Mouse (Mus musculus) forebrain, embryonic 14.5 days (tissue): ENCODE measurements at regions not wholly inside any gene's neighbourhood (a gene's known extent, or its start where the extent isn't known, plus 50 kb on each side); places are given as distances from the start of the nearest gene placed in this dataset.

Experiments used
- ATAC-seq: fragments of 200-750 bp; cut with Nextera tagmentation; 2 replicates; pipeline ENCODE4 v1.8.0; 2017; ENCODE audit warnings: mild to moderate bottlenecking, moderate library complexity
- DNase-seq: peaks from one replicate; pipeline ENCODE4 v3.0.0-alpha.2; 2015; ENCODE audit warnings: low spot score
- H3K27ac ChIP-seq: fragments of 300-500 bp; sonication (generic); 2 replicates; pipeline ENCODE4 v1.5.1; 2014; ENCODE audit warnings: low read depth, mild to moderate bottlenecking, control low read depth, low read length, moderate library complexity
- H3K27me3 ChIP-seq: fragments of 300-500 bp; sonication (generic); replicated peaks from 2 replicates; pipeline ENCODE4 v1.6.1; 2014; ENCODE audit warnings: low read length, control low read depth, mixed read lengths; ENCODE audit not compliant: control insufficient read depth, insufficient read depth
- H3K36me3 ChIP-seq: fragments of 300-500 bp; sonication (generic); 2 replicates; pipeline ENCODE4 v1.6.1; 2014; ENCODE audit warnings: low read length, control low read depth; ENCODE audit not compliant: control insufficient read depth, insufficient read depth
- H3K4me1 ChIP-seq: fragments of 300-500 bp; sonication (generic); 2 replicates; pipeline ENCODE4 v1.6.1; 2014; ENCODE audit warnings: antibody characterized with exemption, low read length, control low read depth; ENCODE audit not compliant: control insufficient read depth, insufficient read depth
- H3K4me2 ChIP-seq: fragments of 300-500 bp; sonication (generic); 2 replicates; pipeline ENCODE4 v1.6.1; 2014; ENCODE audit warnings: mild to moderate bottlenecking, control low read depth, low read length
- H3K4me3 ChIP-seq: fragments of 300-500 bp; sonication (generic); 2 replicates; pipeline ENCODE4 v1.5.1; 2014; ENCODE audit warnings: low read depth, low read length, control low read depth
- H3K9ac ChIP-seq: fragments of 300-500 bp; sonication (generic); 2 replicates; pipeline ENCODE4 v1.6.1; 2014; ENCODE audit warnings: mild to moderate bottlenecking, low read length, control low read depth, moderate library complexity
- H3K9me3 ChIP-seq: fragments of 300-500 bp; sonication (generic); replicated peaks from 2 replicates; pipeline ENCODE4 v1.6.1; 2016; ENCODE audit warnings: low read length, control low read depth, mixed read lengths; ENCODE audit not compliant: control insufficient read depth
- WGBS: fragments of 180-500 bp; shearing (Covaris S2); extraction: QIAGEN DNeasy Blood & Tissue Kit; methylation state at CpG from one replicate; pipeline ENCODE4 v1.1.7; 2014; 5-methylcytosine and 5-hydroxymethylcytosine counted together

DNA sequence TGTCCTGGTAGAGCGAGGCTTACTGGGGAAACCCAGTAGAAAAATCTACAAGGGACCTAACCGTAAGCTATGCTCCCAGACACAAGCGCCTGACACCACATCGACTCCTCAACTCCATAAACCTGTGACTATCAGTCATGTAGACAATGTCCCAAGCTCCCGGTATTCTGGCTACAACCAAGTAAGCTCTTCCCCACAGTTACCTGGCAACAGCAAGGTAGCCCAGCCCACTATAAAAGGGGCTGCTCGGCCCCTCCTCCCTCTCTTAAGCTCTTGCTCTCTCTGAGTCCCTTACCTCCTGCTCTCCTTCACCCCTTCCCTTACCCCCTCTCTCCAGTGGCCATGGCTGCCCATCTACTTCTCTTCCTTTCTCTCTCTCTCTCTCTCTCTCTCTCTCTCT, 178.4 kb upstream of the Ercc4 start:
- H3K27ac ChIP-seq: no peak overlapping the region
- no peak overlapping the region for H3K9ac ChIP-seq
- H3K9me3 ChIP-seq: no peaks in the 10 kb centered on the region
- no peaks in the 10 kb centered on the region for H3K36me3 ChIP-seq
- 84% methylated on average over 6 of the region's 6 CpGs for WGBS
- no peak overlapping the region for H3K4me2 ChIP-seq
- no peak for ATAC-seq
- DNase-seq: no peak
- no peaks in the 10 kb centered on the region for H3K27me3 ChIP-seq
- H3K4me1 ChIP-seq: no peaks in the 10 kb centered on the region
- H3K4me3 ChIP-seq: no peak overlapping the region

GRCm38 (mm10) chr16:12932959-12933358, 176.5 kb upstream of the Ercc4 start:
- Histone ChIP-seq H3K4me3 (no peak overlapping the region), H3K4me2 (no peak overlapping the region), H3K4me1 (no peaks in the 10 kb centered on the region), H3K36me3 (no peaks in the 10 kb centered on the region), H3K9ac (no peak overlapping the region), H3K27me3 (no peaks in the 10 kb centered on the region), H3K9me3 (no peaks in the 10 kb centered on the region), H3K27ac (no peak overlapping the region)
- ATAC-seq (no peak), DNase-seq (no peak)
- WGBS: 89% methylated on average over 3 of the region's 3 CpGs

DNA sequence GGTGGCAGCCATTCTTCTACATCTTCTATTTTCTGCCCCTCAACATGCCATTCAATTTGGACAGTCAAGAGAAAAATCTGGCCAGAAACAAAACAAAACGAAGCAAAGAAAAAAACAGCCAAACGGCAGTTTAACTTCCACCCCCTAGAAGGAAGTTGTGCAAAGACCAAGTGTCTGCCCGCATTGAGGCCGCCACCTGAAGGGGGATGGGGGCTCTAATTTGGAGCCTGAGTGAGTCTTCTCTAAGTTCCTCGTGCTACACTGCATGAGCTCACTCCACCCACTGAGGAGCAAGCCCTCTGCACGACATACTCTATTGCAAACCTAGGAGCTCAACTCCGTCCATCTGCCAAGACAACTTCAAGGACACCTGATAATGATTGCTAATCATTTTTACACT, 174.9 kb upstream of the Ercc4 start:
- no peak overlapping the region for H3K9ac ChIP-seq
- no peaks in the 10 kb centered on the region for H3K4me1 ChIP-seq
- H3K27me3 ChIP-seq: no peaks in the 10 kb centered on the region
- H3K4me2 ChIP-seq: no peak overlapping the region
- H3K9me3 ChIP-seq: no peaks in the 10 kb centered on the region
- WGBS: 73% methylated on average over 7 of the region's 7 CpGs
- ATAC-seq (no peak), DNase-seq (no peak)
- no peaks in the 10 kb centered on the region for H3K36me3 ChIP-seq
- H3K4me3 ChIP-seq: no peak overlapping the region
- no peak overlapping the region for H3K27ac ChIP-seq

- H3K9me3 ChIP-seq: no peaks in the 10 kb centered on the region
- no peak overlapping the region for H3K27ac ChIP-seq
- peak; percentile 20 for DNase-seq
- H3K4me3 ChIP-seq: no peak overlapping the region
- H3K27me3 ChIP-seq: no peaks in the 10 kb centered on the region
- no peak overlapping the region for H3K4me2 ChIP-seq
- H3K9ac ChIP-seq: no peak overlapping the region
- ATAC-seq: no peak
- 58% methylated on average over 2 of the region's 2 CpGs for WGBS
- no peaks in the 10 kb centered on the region for H3K4me1 ChIP-seq
- no peaks in the 10 kb centered on the region for H3K36me3 ChIP-seq
These were observed 174.2 kb upstream of the Ercc4 start for GRCm38 (mm10) chr16:12935266-12935665.

DNA sequence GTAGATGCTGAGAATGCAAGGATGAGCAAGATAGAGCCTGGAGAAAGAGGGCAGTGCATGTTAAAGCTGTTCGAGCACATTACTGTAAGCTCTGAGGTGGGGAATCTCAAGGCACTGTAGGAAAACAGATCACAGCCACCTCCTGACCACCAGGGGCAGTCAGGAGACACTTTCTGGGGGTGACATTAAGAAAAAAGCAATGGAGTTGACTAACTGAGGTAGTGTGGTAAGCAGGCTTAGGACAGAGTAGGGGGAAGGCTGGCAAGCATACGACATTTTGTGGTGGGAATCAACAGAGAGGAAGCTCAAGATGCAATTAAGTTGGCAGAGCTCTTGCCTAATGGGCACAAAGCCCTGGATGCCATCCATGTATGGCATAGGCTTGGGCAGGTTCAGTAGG, 172.9 kb upstream of the Ercc4 start:
- H3K9ac ChIP-seq: no peak overlapping the region
- H3K27ac ChIP-seq: no peak overlapping the region
- WGBS: 76% methylated on average over 2 of the region's 2 CpGs
- H3K4me1 ChIP-seq: no peaks in the 10 kb centered on the region
- no peaks in the 10 kb centered on the region for H3K36me3 ChIP-seq
- no peak overlapping the region for H3K4me3 ChIP-seq
- no peak overlapping the region for H3K4me2 ChIP-seq
- ATAC-seq (no peak), DNase-seq (no peak)
- no peaks in the 10 kb centered on the region for H3K27me3 ChIP-seq
- no peaks in the 10 kb centered on the region for H3K9me3 ChIP-seq

- no peak overlapping the region for H3K4me2 ChIP-seq
- H3K27ac ChIP-seq: no peak overlapping the region
- WGBS: 94% methylated on average over 2 of the region's 2 CpGs
- H3K4me1 ChIP-seq: no peaks in the 10 kb centered on the region
- H3K9me3 ChIP-seq: no peaks in the 10 kb centered on the region
- peak; percentile 5 for DNase-seq
- H3K36me3 ChIP-seq: no peaks in the 10 kb centered on the region
- ATAC-seq: no peak
- H3K27me3 ChIP-seq: no peaks in the 10 kb centered on the region
- H3K9ac ChIP-seq: no peak overlapping the region
- H3K4me3 ChIP-seq: no peak overlapping the region
These were observed 170.9 kb upstream of the Ercc4 start for GRCm38 (mm10) chr16:12938563-12938962.

DNA sequence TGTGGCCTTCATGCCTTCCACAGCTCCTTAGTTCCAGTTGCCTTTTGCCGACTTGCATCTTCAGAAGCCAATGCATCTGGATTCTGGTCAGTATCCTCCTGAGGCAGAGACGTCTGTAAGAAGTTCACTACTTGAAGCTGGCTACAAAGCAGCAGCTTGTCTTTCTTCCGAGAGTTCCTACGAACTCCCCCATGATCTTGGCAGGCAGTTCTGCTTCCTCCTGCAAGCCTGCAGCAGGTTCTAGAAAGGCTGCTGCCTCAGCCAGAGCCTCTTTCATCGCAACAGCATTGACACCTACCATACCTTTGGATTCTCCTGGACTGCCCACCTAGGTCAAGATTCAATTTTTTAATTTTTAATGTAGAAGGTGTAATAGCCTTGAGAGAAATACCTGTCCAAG, 158.3 kb upstream of the Ercc4 start:
- DNase-seq (no peak), ATAC-seq (no peak)
- Histone ChIP-seq H3K36me3 (no peaks in the 10 kb centered on the region), H3K9me3 (no peaks in the 10 kb centered on the region), H3K27me3 (no peaks in the 10 kb centered on the region), H3K9ac (no peak overlapping the region), H3K27ac (no peak overlapping the region), H3K4me1 (no peaks in the 10 kb centered on the region), H3K4me2 (no peak overlapping the region), H3K4me3 (no peak overlapping the region)
- WGBS: 89% methylated on average over 5 of the region's 5 CpGs

DNA sequence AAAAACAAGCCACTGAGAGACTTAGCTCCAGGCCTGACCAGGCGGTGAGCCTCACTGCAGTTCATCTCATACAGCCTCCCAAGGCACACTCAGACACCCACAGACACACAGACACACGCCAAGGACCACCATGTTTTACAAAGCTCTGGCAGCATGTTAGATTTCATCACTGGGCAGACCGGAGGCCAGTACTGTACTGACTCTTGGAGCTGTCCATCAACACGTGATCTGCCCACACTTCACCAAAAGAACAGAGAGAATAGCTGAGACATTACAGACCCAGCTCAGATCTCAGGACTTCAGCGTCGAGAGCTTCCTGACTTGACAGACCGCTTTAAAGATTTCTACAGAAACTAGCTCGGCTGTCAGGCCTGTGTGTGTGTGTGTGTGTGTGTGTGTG, 155.5 kb upstream of the Ercc4 start:
- ATAC-seq: no peak
- no peak overlapping the region for H3K4me3 ChIP-seq
- DNase-seq: no peak
- H3K4me1 ChIP-seq: no peaks in the 10 kb centered on the region
- no peak overlapping the region for H3K9ac ChIP-seq
- WGBS: 75% methylated on average over 8 of the region's 8 CpGs
- H3K36me3 ChIP-seq: no peaks in the 10 kb centered on the region
- no peaks in the 10 kb centered on the region for H3K27me3 ChIP-seq
- H3K9me3 ChIP-seq: no peaks in the 10 kb centered on the region
- H3K4me2 ChIP-seq: no peak overlapping the region
- no peak overlapping the region for H3K27ac ChIP-seq

- Histone ChIP-seq H3K27me3 (no peaks in the 10 kb centered on the region), H3K4me3 (no peak overlapping the region), H3K4me1 (no peaks in the 10 kb centered on the region), H3K9me3 (no peaks in the 10 kb centered on the region), H3K9ac (no peak overlapping the region), H3K27ac (no peak overlapping the region), H3K4me2 (no peak overlapping the region), H3K36me3 (no peaks in the 10 kb centered on the region)
- no peak for DNase-seq
- 48% methylated on average over 3 of the region's 3 CpGs for WGBS
- ATAC-seq: no peak
These were observed 153.1 kb upstream of the Ercc4 start for GRCm38 (mm10) chr16:12956416-12956815.

- no peak for DNase-seq
- no peak overlapping the region for H3K4me3 ChIP-seq
- no peak overlapping the region for H3K4me2 ChIP-seq
- H3K9ac ChIP-seq: no peak overlapping the region
- H3K9me3 ChIP-seq: no peaks in the 10 kb centered on the region
- no peaks in the 10 kb centered on the region for H3K36me3 ChIP-seq
- no peak for ATAC-seq
- no peaks in the 10 kb centered on the region for H3K27me3 ChIP-seq
- H3K27ac ChIP-seq: no peak overlapping the region
- no peaks in the 10 kb centered on the region for H3K4me1 ChIP-seq
- 16% methylated on average over 5 of the region's 5 CpGs for WGBS
These were observed 148.6 kb upstream of the Ercc4 start for GRCm38 (mm10) chr16:12960885-12961284.
